Comparison of ENCODE assay signal across 16 mouse cellular contexts in the genomic region with DNA sequence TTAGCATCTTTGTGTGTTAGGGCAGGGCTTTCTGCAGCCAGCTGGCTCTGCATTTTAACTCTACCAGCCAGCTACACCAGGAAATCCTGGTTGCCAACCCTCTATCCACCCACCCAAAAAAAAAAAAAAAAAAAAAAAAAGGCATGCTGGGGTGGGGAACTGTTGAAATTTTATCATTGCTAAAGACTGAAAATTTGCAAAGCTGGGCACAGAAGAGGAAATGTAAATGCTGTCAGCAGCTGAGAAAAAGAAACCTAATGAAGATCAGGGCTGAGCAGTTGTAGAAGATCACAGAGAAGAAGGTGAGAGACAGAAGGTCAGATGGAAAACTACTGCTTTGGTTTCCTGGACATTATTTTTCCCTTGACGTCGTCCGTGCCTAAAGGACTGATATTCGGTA. TPM values are rescaled to one million over a fixed set of nuclear protein-coding genes. Genes with fewer than 3 reads are reported as not detected.
ATAC-seq lines count a peak whose summit lies in the region.
"Had no signal": no experiment of that assay in that cellular context is flagged by ENCODE, and none has a peak within 500 bp of the region (broad histone marks: within the 10 kb centered on the region; RNA-seq: fewer than 3 reads in every experiment).

No protein-coding gene starts in this region.

- peak; percentile 34; the same call in 1 of the 2 replicates for ATAC-seq in common myeloid progenitor, adult 5-6 weeks (replicated peaks; ENCODE audit: low read depth, poor library complexity, severe bottlenecking)
- peak; percentile 57 for ATAC-seq in granulocyte monocyte progenitor cell, adult 5-6 weeks (replicated peaks; ENCODE audit: poor library complexity, severe bottlenecking)
- ATAC-seq in megakaryocyte, adult 5-6 weeks (ENCODE audit: poor library complexity, severe bottlenecking) = peak; percentile 65
- peak; percentile 49 for ATAC-seq in megakaryocyte progenitor cell, adult 5-6 weeks (replicated peaks; ENCODE audit: poor library complexity)
- peak; percentile 50; the same call in 1 of the 2 replicates for ATAC-seq in monocyte, adult 5-6 weeks (replicated peaks; ENCODE audit: insufficient number of reproducible peaks, low FRiP score, low TSS enrichment, poor library complexity, severe bottlenecking)

RNA-seq across cellular contexts. Expression of a gene that starts 10.9 kb away (rescaled TPM):
- total RNA-seq in common myeloid progenitor, adult 5-6 weeks (2017) = 1.7 and 2.2 TPM in 2 replicates
- 63.0 and 68.6 TPM in 2 replicates for total RNA-seq in granulocyte monocyte progenitor cell, adult 5-6 weeks (2014; fragmentation: Nextera tagmentation)
- total RNA-seq in granulocyte monocyte progenitor cell, adult 5-6 weeks (2017) = 31.0 and 37.9 TPM in 2 replicates
- total RNA-seq in megakaryocyte, adult 5-6 weeks (2015) = 248 and 273 TPM in 2 replicates
- total RNA-seq in megakaryocyte, adult 5-6 weeks (2017) = 152 and 161 TPM in 2 replicates
- total RNA-seq in megakaryocyte progenitor cell, adult 5-6 weeks (2015) = 70.2 and 71.3 TPM in 2 replicates
- 34.4 and 35.7 TPM in 2 replicates for total RNA-seq in megakaryocyte progenitor cell, adult 5-6 weeks (2017)
- total RNA-seq in monocyte, adult 5-6 weeks (2017) = 136 to 183 TPM (median 179 TPM) in 3 replicates
- total RNA-seq: adrenal gland, adult 2 months; ES-E14; MEL had no signal

RNA-seq across cellular contexts. Expression of a gene that starts 36.1 kb away (rescaled TPM):
- total RNA-seq in common myeloid progenitor, adult 5-6 weeks (2017) = not detected in 2 replicates
- not detected in 2 replicates for total RNA-seq in granulocyte monocyte progenitor cell, adult 5-6 weeks (2014; fragmentation: Nextera tagmentation)
- total RNA-seq in granulocyte monocyte progenitor cell, adult 5-6 weeks (2017) = not detected in 2 replicates
- total RNA-seq in megakaryocyte, adult 5-6 weeks (2015) = not detected in 2 replicates
- total RNA-seq in megakaryocyte, adult 5-6 weeks (2017) = 0.49 TPM in 1 of 2 replicates, not detected in the other
- total RNA-seq in megakaryocyte progenitor cell, adult 5-6 weeks (2015) = 3.7 TPM in 1 of 2 replicates, not detected in the other
- not detected in 2 replicates for total RNA-seq in megakaryocyte progenitor cell, adult 5-6 weeks (2017)
- total RNA-seq in monocyte, adult 5-6 weeks (2017) = 4.4 TPM in 1 of 3 replicates, not detected in the others
- total RNA-seq: adrenal gland, adult 18-20 months; adrenal gland, adult 2 months; adrenal gland, adult 8-10 months; adrenal gland, postnatal 10 days; adrenal gland, postnatal 14 days; adrenal gland, postnatal 25 days; adrenal gland, postnatal 36 days; adrenal gland, postnatal 4 days; CH12.LX; ES-E14; MEL had no signal

Comparison
In these comparisons a context has a peak if more than half of its experiments do, and no peak if none do; other contexts are left out.
1. Peak in every context shown above with its lines: ATAC-seq.
2. RNA of a gene that starts 10.9 kb away (total RNA-seq): 152 to 273 TPM in megakaryocyte, adult 5-6 weeks, 136 to 183 TPM in monocyte, adult 5-6 weeks, 34.4 to 71.3 TPM in megakaryocyte progenitor cell, adult 5-6 weeks and 31.0 to 68.6 TPM in granulocyte monocyte progenitor cell, adult 5-6 weeks; 1.7 to 2.2 TPM in common myeloid progenitor, adult 5-6 weeks; every median in the first group is over 10 times any median in the second.